Mouse (Mus musculus): ENCODE results near the gene Cd2. TPM values are rescaled to one million over a fixed set of nuclear protein-coding genes. Genes with fewer than 3 reads are reported as not detected.

Gene Cd2
- polyA plus RNA-seq, 1 experiment from 2014 or later = 0.14 TPM

DNA sequence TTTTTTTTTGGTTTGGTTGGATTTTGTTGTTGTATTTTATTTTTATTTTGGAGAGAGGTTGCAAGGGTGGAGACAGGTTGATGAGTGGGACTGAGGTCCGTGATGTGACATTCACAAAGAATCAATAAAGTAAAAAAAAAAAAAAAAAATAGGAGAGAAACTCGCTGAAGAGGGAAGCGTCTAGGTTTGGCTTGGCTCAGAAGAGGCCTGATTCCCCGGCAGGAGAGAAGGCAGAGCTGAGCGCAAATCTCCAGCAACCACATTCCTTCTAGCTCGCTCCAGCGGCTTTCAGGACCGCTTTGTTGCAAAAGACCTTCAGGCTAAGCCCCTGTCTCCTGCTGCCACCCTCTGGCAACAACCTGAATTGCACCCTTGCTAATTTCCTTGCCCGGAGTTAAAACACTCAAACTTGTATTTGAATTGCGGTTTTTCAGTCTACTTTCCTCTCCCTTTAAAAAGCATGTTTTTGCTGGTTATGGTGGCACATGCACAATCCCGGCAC is 7.7 kb upstream of the Cd2 start:
- H3K27ac ChIP-seq (ENCODE audit: low read depth, low read length) = no peak overlapping the region
- H3K36me3 ChIP-seq (ENCODE audit: control insufficient read depth, insufficient read depth, low read length) = no peaks in the 10 kb centered on the region
- H3K4me2 ChIP-seq (ENCODE audit: low read length) = peak overlapping the region; percentile 30; the same call in 1 of the 2 replicates
- no peaks in the 10 kb centered on the region for H3K27me3 ChIP-seq (replicated peaks; ENCODE audit: control insufficient read depth, insufficient read depth, low read length)
- 5% methylated on average over 11 of the region's 11 CpGs for WGBS
- peaks cover 6% of the 10 kb centered on the region for H3K4me1 ChIP-seq (ENCODE audit: control insufficient read depth, insufficient read depth, low read depth, low read length)
- no peak overlapping the region for H3K4me3 ChIP-seq (ENCODE audit: low read length)
- H3K9ac ChIP-seq (ENCODE audit: low read depth, low read length) = no peak overlapping the region
- ATAC-seq = peak; percentile 70
- no peaks in the 10 kb centered on the region for H3K9me3 ChIP-seq (ENCODE audit: control insufficient read depth, low read length)

GRCm38 (mm10) chr3:101294487-101295365 is 7.0 kb upstream of the Cd2 start:
- ATAC-seq = peak; percentile 55
- Histone ChIP-seq H3K9ac (ENCODE audit: low read depth, low read length) (no peak overlapping the region), H3K4me3 (ENCODE audit: low read length) (no peak overlapping the region), H3K27me3 (replicated peaks; ENCODE audit: control insufficient read depth, insufficient read depth, low read length) (no peaks in the 10 kb centered on the region), H3K9me3 (ENCODE audit: control insufficient read depth, low read length) (no peaks in the 10 kb centered on the region), H3K4me1 (ENCODE audit: control insufficient read depth, insufficient read depth, low read depth, low read length) (no peaks in the 10 kb centered on the region; the same call in 1 of the 2 replicates), H3K27ac (ENCODE audit: low read depth, low read length) (no peak overlapping the region), H3K4me2 (ENCODE audit: low read length) (no peak overlapping the region), H3K36me3 (ENCODE audit: control insufficient read depth, insufficient read depth, low read length) (no peaks in the 10 kb centered on the region)
- 71% methylated on average over 10 of the region's 10 CpGs for WGBS

GRCm38 (mm10) chr3:101293571-101294135 is 5.9 kb upstream of the Cd2 start:
- no peaks in the 10 kb centered on the region for H3K9me3 ChIP-seq (ENCODE audit: control insufficient read depth, low read length)
- WGBS = 80% methylated on average over 8 of the region's 8 CpGs
- H3K36me3 ChIP-seq (ENCODE audit: control insufficient read depth, insufficient read depth, low read length) = no peaks in the 10 kb centered on the region
- no peak overlapping the region for H3K27ac ChIP-seq (ENCODE audit: low read depth, low read length)
- H3K4me2 ChIP-seq (ENCODE audit: low read length) = no peak overlapping the region
- H3K9ac ChIP-seq (ENCODE audit: low read depth, low read length) = no peak overlapping the region
- no peak for ATAC-seq
- H3K4me3 ChIP-seq (ENCODE audit: low read length) = no peak overlapping the region
- no peaks in the 10 kb centered on the region for H3K4me1 ChIP-seq (ENCODE audit: control insufficient read depth, insufficient read depth, low read depth, low read length)
- no peaks in the 10 kb centered on the region for H3K27me3 ChIP-seq (replicated peaks; ENCODE audit: control insufficient read depth, insufficient read depth, low read length)

DNA sequence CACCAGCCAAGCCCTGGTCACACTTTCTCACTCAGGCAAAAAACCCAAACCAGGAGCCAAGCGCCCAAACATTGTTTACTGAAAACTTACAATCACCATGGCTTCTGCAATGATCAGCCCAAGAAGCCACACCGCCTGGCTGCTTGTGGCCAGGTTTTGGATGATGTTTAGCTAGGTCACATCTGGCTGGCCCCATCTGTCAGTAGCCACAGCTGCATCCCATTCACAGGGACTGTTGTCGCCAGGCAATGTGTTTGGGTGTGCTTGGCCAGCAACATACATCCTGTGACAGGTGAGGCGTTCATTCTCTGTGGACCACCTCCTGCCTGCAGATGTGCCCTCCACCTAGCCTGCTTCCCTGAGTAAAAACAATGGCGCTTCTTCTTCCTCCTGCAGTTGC is 4.9 kb upstream of the Cd2 start:
- no peak for ATAC-seq
- 85% methylated on average over 5 of the region's 5 CpGs for WGBS
- Histone ChIP-seq H3K9me3 (ENCODE audit: control insufficient read depth, low read length) (no peaks in the 10 kb centered on the region), H3K27ac (ENCODE audit: low read depth, low read length) (no peak overlapping the region), H3K27me3 (replicated peaks; ENCODE audit: control insufficient read depth, insufficient read depth, low read length) (no peaks in the 10 kb centered on the region), H3K36me3 (ENCODE audit: control insufficient read depth, insufficient read depth, low read length) (no peaks in the 10 kb centered on the region), H3K4me3 (ENCODE audit: low read length) (no peak overlapping the region), H3K4me2 (ENCODE audit: low read length) (no peak overlapping the region), H3K4me1 (ENCODE audit: control insufficient read depth, insufficient read depth, low read depth, low read length) (no peaks in the 10 kb centered on the region), H3K9ac (ENCODE audit: low read depth, low read length) (no peak overlapping the region)

DNA sequence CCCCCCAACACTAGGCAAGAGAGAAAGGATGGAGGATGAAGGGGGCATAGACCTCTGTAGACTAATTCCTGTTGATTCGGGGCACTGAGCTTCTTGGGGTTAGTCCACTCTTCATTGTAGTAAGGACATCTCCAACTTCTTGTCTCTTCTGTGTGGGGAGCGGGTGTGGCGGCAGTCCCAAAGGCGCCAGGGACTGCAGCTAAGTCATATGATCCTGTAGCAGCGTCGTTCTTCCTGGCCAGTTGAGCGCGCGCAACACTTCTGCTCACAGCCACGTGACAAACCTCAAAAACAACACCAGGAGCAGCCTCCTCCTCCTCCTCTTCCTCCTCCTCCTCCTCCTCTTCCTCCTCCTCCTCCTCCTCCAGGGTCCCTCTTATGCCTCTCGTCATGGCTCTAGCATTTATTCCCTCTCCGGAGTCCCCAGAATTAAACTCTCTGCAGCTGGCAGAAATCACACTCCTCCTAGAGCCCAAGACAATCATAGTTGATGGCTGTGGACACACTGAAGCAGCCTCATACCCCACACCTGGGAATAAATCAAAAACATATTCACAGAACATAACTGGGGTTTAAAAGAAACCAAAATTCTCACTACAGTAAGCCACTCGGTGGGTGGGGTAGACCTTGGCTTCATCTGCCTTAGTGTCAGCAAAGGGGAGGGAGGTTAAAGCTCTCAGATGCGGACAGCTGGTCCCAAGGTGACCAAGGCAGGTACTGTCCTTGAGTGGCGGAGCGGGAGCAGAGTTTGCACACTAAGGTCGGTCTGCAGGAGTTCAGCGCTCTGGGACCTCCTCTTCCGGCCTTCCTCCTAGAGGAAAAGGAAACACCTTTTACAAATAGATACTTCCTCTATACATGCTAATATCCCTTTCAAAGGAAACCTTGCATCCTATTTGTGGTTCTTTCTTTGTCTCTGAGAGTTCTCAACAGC is 3.1 kb upstream of the Cd2 start:
- Histone ChIP-seq H3K4me3 (ENCODE audit: low read length) (no peak overlapping the region), H3K36me3 (ENCODE audit: control insufficient read depth, insufficient read depth, low read length) (no peaks in the 10 kb centered on the region), H3K27ac (ENCODE audit: low read depth, low read length) (no peak overlapping the region), H3K9ac (ENCODE audit: low read depth, low read length) (no peak overlapping the region), H3K9me3 (ENCODE audit: control insufficient read depth, low read length) (no peaks in the 10 kb centered on the region), H3K4me1 (ENCODE audit: control insufficient read depth, insufficient read depth, low read depth, low read length) (no peaks in the 10 kb centered on the region), H3K27me3 (replicated peaks; ENCODE audit: control insufficient read depth, insufficient read depth, low read length) (no peaks in the 10 kb centered on the region), H3K4me2 (ENCODE audit: low read length) (no peak overlapping the region)
- WGBS = 84% methylated on average over 19 of the region's 19 CpGs
- ATAC-seq = no peak

GRCm38 (mm10) chr3:101290036-101290435 is 2.3 kb upstream of the Cd2 start:
- Histone ChIP-seq H3K36me3 (ENCODE audit: control insufficient read depth, insufficient read depth, low read length) (no peaks in the 10 kb centered on the region), H3K4me1 (ENCODE audit: control insufficient read depth, insufficient read depth, low read depth, low read length) (no peaks in the 10 kb centered on the region), H3K4me2 (ENCODE audit: low read length) (no peak overlapping the region), H3K9me3 (ENCODE audit: control insufficient read depth, low read length) (no peaks in the 10 kb centered on the region), H3K9ac (ENCODE audit: low read depth, low read length) (no peak overlapping the region), H3K27me3 (replicated peaks; ENCODE audit: control insufficient read depth, insufficient read depth, low read length) (no peaks in the 10 kb centered on the region), H3K27ac (ENCODE audit: low read depth, low read length) (no peak overlapping the region), H3K4me3 (ENCODE audit: low read length) (no peak overlapping the region)
- ATAC-seq = no peak
- 89% methylated on average over 7 of the region's 7 CpGs for WGBS

- H3K27me3 ChIP-seq (replicated peaks; ENCODE audit: control insufficient read depth, insufficient read depth, low read length) = no peaks in the 10 kb centered on the region
- H3K4me1 ChIP-seq (ENCODE audit: control insufficient read depth, insufficient read depth, low read depth, low read length) = no peaks in the 10 kb centered on the region
- no peak for ATAC-seq
- H3K4me3 ChIP-seq (ENCODE audit: low read length) = no peak overlapping the region
- H3K27ac ChIP-seq (ENCODE audit: low read depth, low read length) = no peak overlapping the region
- 85% methylated on average over 3 of the region's 3 CpGs for WGBS
- no peak overlapping the region for H3K4me2 ChIP-seq (ENCODE audit: low read length)
- no peak overlapping the region for H3K9ac ChIP-seq (ENCODE audit: low read depth, low read length)
- no peaks in the 10 kb centered on the region for H3K36me3 ChIP-seq (ENCODE audit: control insufficient read depth, insufficient read depth, low read length)
- H3K9me3 ChIP-seq (ENCODE audit: control insufficient read depth, low read length) = no peaks in the 10 kb centered on the region
Measured at GRCm38 (mm10) chr3:101289406-101289805, 1.7 kb upstream of the Cd2 start.

- Histone ChIP-seq H3K27ac (ENCODE audit: low read depth, low read length) (no peak overlapping the region), H3K36me3 (ENCODE audit: control insufficient read depth, insufficient read depth, low read length) (no peaks in the 10 kb centered on the region), H3K9ac (ENCODE audit: low read depth, low read length) (no peak overlapping the region), H3K4me1 (ENCODE audit: control insufficient read depth, insufficient read depth, low read depth, low read length) (no peaks in the 10 kb centered on the region), H3K4me3 (ENCODE audit: low read length) (no peak overlapping the region), H3K27me3 (replicated peaks; ENCODE audit: control insufficient read depth, insufficient read depth, low read length) (no peaks in the 10 kb centered on the region), H3K9me3 (ENCODE audit: control insufficient read depth, low read length) (no peaks in the 10 kb centered on the region), H3K4me2 (ENCODE audit: low read length) (no peak overlapping the region)
- 89% methylated on average over 12 of the region's 12 CpGs for WGBS
- no peak for ATAC-seq
Measured at GRCm38 (mm10) chr3:101286336-101287325, 1.1 kb downstream of the Cd2 start.
